Mouse (Mus musculus): ENCODE data around the gene Agap2. TPM values are rescaled to one million over a fixed set of nuclear protein-coding genes. Genes with fewer than 3 reads are reported as not detected.
A peak's percentile ranks its signal among the peaks of the same experiment; 100 is the strongest.
"Not testable (repeated sequence)": the region's sequence is repeated elsewhere in the genome, so short reads cannot be mapped to it uniquely, and the experiment has no call there.

The Agap2 gene
- polyA plus RNA-seq, 1 experiment from 2014 or later = 0.32 TPM

DNA sequence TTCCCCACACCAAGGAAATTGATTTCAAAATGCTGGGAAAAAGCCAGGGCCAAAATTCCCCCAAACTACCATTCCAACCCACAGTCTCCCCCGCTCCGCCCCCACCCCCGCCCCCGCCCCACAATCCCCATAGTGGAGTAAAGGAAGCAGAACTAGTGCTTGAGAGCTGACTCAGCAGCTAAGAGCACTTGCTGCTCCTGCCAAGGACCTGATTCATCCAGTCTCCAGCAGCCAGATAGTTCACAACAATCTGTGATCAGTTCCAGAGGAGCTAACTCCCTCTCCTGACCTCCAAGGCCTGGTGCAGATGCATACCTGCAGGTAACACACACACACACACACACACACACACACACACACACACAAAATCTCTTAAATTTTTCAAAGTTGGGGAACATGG is 54.3 kb downstream of the Agap2 start:
- no peak for ATAC-seq (replicated peaks; ENCODE audit: extremely low read depth, insufficient read depth, low FRiP score)
- no peaks in the 10 kb centered on the region for H3K27me3 ChIP-seq (ENCODE audit: control insufficient read depth, insufficient read depth, low read length)
- H3K36me3 ChIP-seq (ENCODE audit: control insufficient read depth, insufficient read depth) = no peaks in the 10 kb centered on the region
- WGBS = 68% methylated on average over 4 of the region's 4 CpGs
- no peaks in the 10 kb centered on the region for H3K9me3 ChIP-seq (replicated peaks; ENCODE audit: control insufficient read depth, low read length)
- no peak overlapping the region for H3K9ac ChIP-seq (ENCODE audit: low read length)
- no peaks in the 10 kb centered on the region for H3K4me1 ChIP-seq (ENCODE audit: control insufficient read depth, insufficient read depth, low read length)
- H3K27ac ChIP-seq (ENCODE audit: low read length) = no peak overlapping the region
- no peak overlapping the region for H3K4me3 ChIP-seq (ENCODE audit: low read length)
- H3K4me2 ChIP-seq (ENCODE audit: low read depth, low read length) = no peak overlapping the region

DNA sequence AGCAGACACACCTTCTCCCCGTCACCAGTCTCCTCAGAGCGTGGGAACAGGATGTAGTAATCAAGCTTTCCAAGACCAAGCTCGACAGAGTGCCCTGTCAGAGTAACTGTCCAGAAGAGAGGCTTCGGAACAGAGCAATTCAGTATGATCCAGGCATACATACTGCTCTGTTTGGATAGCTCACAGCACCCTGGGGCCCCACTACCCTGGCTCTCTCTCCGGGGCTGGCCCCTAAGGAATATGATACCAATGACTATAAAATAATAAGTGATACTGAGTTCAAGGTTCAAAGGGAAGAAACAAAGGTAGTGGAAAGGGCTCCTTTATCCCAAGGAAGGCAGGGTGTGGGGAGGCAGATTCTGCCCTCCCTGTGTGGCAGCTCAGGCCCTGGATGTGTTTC is 57.4 kb downstream of the Agap2 start:
- Histone ChIP-seq H3K4me3 (ENCODE audit: low read length) (no peak overlapping the region), H3K27me3 (ENCODE audit: control insufficient read depth, insufficient read depth, low read length) (no peaks in the 10 kb centered on the region), H3K9me3 (replicated peaks; ENCODE audit: control insufficient read depth, low read length) (no peaks in the 10 kb centered on the region), H3K4me2 (ENCODE audit: low read depth, low read length) (no peak overlapping the region), H3K27ac (ENCODE audit: low read length) (no peak overlapping the region), H3K9ac (ENCODE audit: low read length) (no peak overlapping the region), H3K4me1 (ENCODE audit: control insufficient read depth, insufficient read depth, low read length) (no peaks in the 10 kb centered on the region), H3K36me3 (ENCODE audit: control insufficient read depth, insufficient read depth) (no peaks in the 10 kb centered on the region)
- ATAC-seq (replicated peaks; ENCODE audit: extremely low read depth, insufficient read depth, low FRiP score) = no peak
- 50% methylated on average over 5 of the region's 5 CpGs for WGBS

DNA sequence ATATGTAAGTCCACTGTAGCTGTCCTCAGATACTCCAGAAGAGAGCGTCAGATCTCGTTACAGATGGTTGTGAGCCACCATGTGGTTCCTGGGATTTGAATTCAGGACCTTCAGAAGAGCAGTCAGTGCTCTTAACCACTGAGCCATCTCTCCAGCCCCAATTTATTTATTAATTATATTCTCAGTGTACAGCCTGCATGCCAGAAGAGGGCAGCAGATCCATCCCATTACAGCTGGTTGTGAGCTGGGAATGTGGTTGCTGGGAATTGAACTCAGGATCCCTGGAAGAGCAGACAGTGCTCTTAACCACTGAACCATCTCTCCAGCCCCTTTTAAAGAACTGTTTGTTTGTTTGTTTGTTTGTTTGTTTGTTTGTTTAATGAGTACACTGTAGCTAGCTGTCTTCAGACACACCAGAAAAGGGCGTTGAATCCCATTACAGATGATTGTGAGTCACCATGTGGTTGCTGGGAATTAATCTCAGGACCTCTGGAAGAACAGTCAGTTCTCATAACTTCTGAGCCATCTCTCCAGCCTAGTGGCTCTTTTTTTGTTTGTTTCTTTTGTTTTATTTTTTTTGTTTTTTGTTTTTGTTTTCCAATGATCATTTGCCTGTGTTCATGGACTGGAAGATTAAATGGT is 59.4 kb downstream of the Agap2 start:
- ATAC-seq (replicated peaks; ENCODE audit: extremely low read depth, insufficient read depth, low FRiP score); H3K4me2 ChIP-seq (ENCODE audit: low read depth, low read length); H3K36me3 ChIP-seq (ENCODE audit: control insufficient read depth, insufficient read depth); H3K27ac ChIP-seq (ENCODE audit: low read length); H3K9me3 ChIP-seq (replicated peaks; ENCODE audit: control insufficient read depth, low read length); H3K4me1 ChIP-seq (ENCODE audit: control insufficient read depth, insufficient read depth, low read length); H3K27me3 ChIP-seq (ENCODE audit: control insufficient read depth, insufficient read depth, low read length); H3K4me3 ChIP-seq (ENCODE audit: low read length); H3K9ac ChIP-seq (ENCODE audit: low read length): not testable (repeated sequence)
- 78% methylated on average over 3 of the region's 3 CpGs for WGBS

DNA sequence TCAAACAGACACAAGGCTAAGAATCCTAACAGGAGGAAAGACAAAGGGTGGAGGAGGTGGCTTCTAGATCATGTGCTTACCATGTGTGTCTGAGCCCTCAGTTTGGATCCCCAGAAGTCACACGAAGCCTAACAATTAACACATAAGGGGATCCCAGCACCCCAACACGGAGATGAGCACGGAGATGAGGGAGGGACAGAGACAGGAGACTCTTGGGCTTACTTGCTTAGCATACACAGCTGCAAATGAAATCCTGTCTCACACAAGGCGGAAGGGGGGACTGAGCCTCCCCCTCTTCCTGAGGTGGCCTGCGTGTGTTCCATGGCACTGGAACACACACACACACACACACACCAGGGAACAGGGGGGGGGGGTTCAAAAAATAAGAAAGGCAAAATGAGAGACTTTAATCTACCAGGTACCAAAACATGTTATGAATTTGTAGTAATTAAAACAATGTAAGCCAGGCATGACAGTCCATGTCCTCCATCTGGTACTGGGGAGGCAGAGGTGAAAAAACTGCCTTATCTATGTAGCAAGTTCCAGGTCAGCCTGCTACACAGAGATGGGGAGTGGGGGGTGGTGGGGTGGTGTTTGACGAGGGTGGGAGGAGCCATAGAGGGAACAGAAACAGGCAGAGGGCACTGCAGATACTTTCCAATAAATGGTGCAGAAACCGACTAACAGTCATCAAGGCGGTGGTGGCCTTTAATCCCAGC is 60.2 kb downstream of the Agap2 start:
- H3K27me3 ChIP-seq (ENCODE audit: control insufficient read depth, insufficient read depth, low read length) = no peaks in the 10 kb centered on the region
- H3K27ac ChIP-seq (ENCODE audit: low read length) = peak overlapping the region; percentile 1; the same call in 1 of the 2 replicates
- no peaks in the 10 kb centered on the region; the same call in 1 of the 2 replicates for H3K9me3 ChIP-seq (replicated peaks; ENCODE audit: control insufficient read depth, low read length)
- H3K4me1 ChIP-seq (ENCODE audit: control insufficient read depth, insufficient read depth, low read length) = no peaks in the 10 kb centered on the region
- no peak for ATAC-seq (replicated peaks; ENCODE audit: extremely low read depth, insufficient read depth, low FRiP score)
- H3K9ac ChIP-seq (ENCODE audit: low read length) = no peak overlapping the region; the same call in 1 of the 2 replicates
- no peaks in the 10 kb centered on the region for H3K36me3 ChIP-seq (ENCODE audit: control insufficient read depth, insufficient read depth)
- 42% methylated on average over 8 of the region's 8 CpGs for WGBS
- H3K4me3 ChIP-seq (ENCODE audit: low read length) = no peak overlapping the region
- H3K4me2 ChIP-seq (ENCODE audit: low read depth, low read length) = no peak overlapping the region

DNA sequence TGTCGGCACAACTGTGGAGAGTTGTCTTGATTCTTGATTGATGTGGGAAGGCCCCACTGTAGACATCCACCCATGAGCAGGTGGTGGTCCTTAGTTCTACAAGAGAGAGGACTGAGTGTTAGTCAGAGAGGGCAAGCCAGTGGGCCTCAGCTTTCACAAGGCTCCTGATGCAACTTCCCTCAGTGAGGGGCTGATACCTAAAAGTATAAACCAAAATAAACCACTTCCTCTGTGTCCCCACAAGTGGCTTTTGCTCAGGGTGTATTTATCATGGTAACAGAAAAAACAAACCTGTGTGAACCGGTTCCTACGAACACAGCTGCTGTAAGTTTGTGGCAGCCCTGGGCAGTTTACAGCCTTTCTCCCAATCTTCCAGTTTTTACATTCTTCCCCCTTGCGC is 61.4 kb downstream of the Agap2 start:
- Histone ChIP-seq H3K36me3 (ENCODE audit: control insufficient read depth, insufficient read depth) (no peaks in the 10 kb centered on the region), H3K9me3 (replicated peaks; ENCODE audit: control insufficient read depth, low read length) (no peaks in the 10 kb centered on the region; the same call in 1 of the 2 replicates), H3K9ac (ENCODE audit: low read length) (no peak overlapping the region), H3K27me3 (ENCODE audit: control insufficient read depth, insufficient read depth, low read length) (no peaks in the 10 kb centered on the region), H3K27ac (ENCODE audit: low read length) (peak overlapping the region; percentile 17), H3K4me3 (ENCODE audit: low read length) (no peak overlapping the region), H3K4me2 (ENCODE audit: low read depth, low read length) (no peak overlapping the region), H3K4me1 (ENCODE audit: control insufficient read depth, insufficient read depth, low read length) (no peaks in the 10 kb centered on the region)
- WGBS = 77% methylated on average over 4 of the region's 4 CpGs
- ATAC-seq (replicated peaks; ENCODE audit: extremely low read depth, insufficient read depth, low FRiP score) = no peak

DNA sequence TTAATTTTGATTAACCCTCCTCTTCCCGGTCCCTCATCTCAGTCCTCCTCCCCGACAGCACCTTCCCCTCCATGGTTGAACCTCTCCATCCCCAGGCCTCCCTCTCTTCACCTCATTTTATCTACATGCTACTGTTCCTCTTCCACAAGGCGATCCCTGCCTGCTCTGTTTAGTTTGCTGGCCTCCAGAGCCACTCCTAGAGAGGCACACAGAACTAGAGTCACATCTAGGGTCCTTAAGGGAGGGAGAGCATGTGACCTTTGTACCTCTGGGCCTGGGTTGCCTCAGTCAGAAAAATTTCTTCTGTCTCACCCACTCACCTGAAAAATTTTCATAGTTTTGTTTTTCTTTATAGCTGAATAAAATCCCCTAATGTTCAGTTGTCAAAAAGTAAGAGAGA is 62.8 kb downstream of the Agap2 start:
- Histone ChIP-seq H3K27me3 (ENCODE audit: control insufficient read depth, insufficient read depth, low read length) (no peaks in the 10 kb centered on the region), H3K36me3 (ENCODE audit: control insufficient read depth, insufficient read depth) (no peaks in the 10 kb centered on the region), H3K4me2 (ENCODE audit: low read depth, low read length) (no peak overlapping the region), H3K4me1 (ENCODE audit: control insufficient read depth, insufficient read depth, low read length) (no peaks in the 10 kb centered on the region), H3K9me3 (replicated peaks; ENCODE audit: control insufficient read depth, low read length) (no peaks in the 10 kb centered on the region; the same call in 1 of the 2 replicates), H3K9ac (ENCODE audit: low read length) (no peak overlapping the region), H3K4me3 (ENCODE audit: low read length) (no peak overlapping the region), H3K27ac (ENCODE audit: low read length) (no peak overlapping the region)
- 70% methylated on average over 3 of the region's 3 CpGs for WGBS
- no peak for ATAC-seq (replicated peaks; ENCODE audit: extremely low read depth, insufficient read depth, low FRiP score)

DNA sequence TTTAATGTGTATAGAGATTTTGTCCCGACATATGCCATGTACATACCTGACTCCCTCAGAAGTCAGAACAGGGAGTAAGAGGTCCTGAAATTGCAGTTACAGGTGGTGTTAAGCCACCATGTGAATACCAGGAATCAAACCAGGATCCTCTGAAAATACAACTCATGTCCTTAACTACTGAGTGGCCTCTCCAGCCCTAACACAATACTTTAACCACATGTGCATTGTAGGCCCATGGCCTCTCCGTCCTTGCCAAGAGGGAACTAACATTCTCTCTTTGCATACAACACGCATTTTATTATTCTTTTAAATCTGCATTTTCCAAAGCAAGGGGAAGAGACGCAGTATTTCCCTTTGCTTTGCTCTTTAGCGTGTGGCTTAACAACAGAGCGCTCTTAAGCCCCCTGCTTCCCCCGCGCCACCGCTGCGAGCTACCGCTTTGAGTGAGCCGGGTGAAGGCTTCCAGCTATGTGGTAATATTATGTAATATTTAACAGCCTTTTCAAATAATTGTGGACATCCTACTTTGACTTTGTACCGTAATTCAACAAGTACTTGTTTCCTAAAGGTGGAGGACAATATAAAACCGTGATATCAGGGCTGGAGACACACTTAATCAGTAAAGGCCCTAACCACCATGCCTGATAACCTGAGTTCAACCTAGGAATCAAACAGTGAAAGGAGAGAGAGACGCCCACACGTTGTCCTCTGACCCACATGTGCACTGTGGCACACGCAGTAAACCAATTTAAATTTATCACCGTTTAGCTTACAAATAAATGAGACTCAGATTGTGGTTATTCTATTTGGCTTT is 63.5 kb downstream of the Agap2 start:
- no peaks in the 10 kb centered on the region; the same call in 1 of the 2 replicates for H3K9me3 ChIP-seq (replicated peaks; ENCODE audit: control insufficient read depth, low read length)
- no peak overlapping the region for H3K27ac ChIP-seq (ENCODE audit: low read length)
- H3K36me3 ChIP-seq (ENCODE audit: control insufficient read depth, insufficient read depth) = no peaks in the 10 kb centered on the region
- no peaks in the 10 kb centered on the region for H3K4me1 ChIP-seq (ENCODE audit: control insufficient read depth, insufficient read depth, low read length)
- WGBS = 84% methylated on average over 18 of the region's 18 CpGs
- no peak overlapping the region for H3K4me2 ChIP-seq (ENCODE audit: low read depth, low read length)
- no peaks in the 10 kb centered on the region for H3K27me3 ChIP-seq (ENCODE audit: control insufficient read depth, insufficient read depth, low read length)
- ATAC-seq (replicated peaks; ENCODE audit: extremely low read depth, insufficient read depth, low FRiP score) = no peak
- no peak overlapping the region for H3K9ac ChIP-seq (ENCODE audit: low read length)
- no peak overlapping the region for H3K4me3 ChIP-seq (ENCODE audit: low read length)

DNA sequence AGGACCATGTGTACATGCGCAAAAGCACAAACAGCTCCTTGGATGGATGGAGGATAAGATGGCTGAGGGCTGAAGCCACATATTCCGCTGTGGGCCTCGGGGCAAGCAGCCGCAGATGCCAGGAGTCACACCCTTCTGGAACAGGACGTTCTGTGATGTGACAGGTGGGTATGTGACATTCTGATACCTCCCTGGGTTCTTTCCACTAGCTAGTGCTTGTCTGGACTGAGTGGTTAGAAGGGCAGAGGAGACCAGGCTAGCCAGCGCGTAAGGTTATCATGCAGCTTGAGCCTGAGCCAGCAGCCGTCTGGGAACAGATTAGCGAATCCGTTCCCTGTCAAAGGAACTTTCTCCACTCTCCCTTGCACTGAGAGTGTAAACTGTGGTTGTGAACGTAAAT is 65.9 kb downstream of the Agap2 start:
- Histone ChIP-seq H3K27me3 (ENCODE audit: control insufficient read depth, insufficient read depth, low read length) (no peaks in the 10 kb centered on the region), H3K27ac (ENCODE audit: low read length) (no peak overlapping the region), H3K9ac (ENCODE audit: low read length) (no peak overlapping the region), H3K4me2 (ENCODE audit: low read depth, low read length) (no peak overlapping the region), H3K36me3 (ENCODE audit: control insufficient read depth, insufficient read depth) (no peaks in the 10 kb centered on the region), H3K4me3 (ENCODE audit: low read length) (no peak overlapping the region), H3K4me1 (ENCODE audit: control insufficient read depth, insufficient read depth, low read length) (no peaks in the 10 kb centered on the region), H3K9me3 (replicated peaks; ENCODE audit: control insufficient read depth, low read length) (no peaks in the 10 kb centered on the region; the same call in 1 of the 2 replicates)
- no peak for ATAC-seq (replicated peaks; ENCODE audit: extremely low read depth, insufficient read depth, low FRiP score)
- 65% methylated on average over 11 of the region's 11 CpGs for WGBS

DNA sequence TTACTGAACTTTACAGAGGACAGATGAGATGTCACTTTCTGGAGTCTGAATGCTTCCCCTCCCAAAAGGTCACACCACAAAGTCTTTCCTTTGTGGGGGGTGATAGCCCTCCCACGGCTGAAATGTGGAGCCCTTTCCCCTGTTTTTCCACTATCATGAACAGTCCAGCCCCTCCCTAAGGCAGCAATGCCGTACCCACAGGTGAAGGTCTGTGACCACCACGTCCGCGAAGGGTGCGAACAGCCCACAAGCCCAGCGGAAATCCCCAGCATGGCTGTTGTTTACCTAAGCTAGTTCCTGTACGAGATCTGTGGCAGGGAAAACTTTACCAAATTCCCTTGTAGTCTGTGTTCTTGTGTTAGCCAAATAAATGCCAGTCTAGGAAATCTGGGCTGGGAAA is 66.4 kb downstream of the Agap2 start:
- Histone ChIP-seq H3K4me2 (ENCODE audit: low read depth, low read length) (no peak overlapping the region), H3K9me3 (replicated peaks; ENCODE audit: control insufficient read depth, low read length) (no peaks in the 10 kb centered on the region; the same call in 1 of the 2 replicates), H3K4me1 (ENCODE audit: control insufficient read depth, insufficient read depth, low read length) (no peaks in the 10 kb centered on the region), H3K27me3 (ENCODE audit: control insufficient read depth, insufficient read depth, low read length) (no peaks in the 10 kb centered on the region), H3K27ac (ENCODE audit: low read length) (no peak overlapping the region), H3K4me3 (ENCODE audit: low read length) (no peak overlapping the region), H3K36me3 (ENCODE audit: control insufficient read depth, insufficient read depth) (no peaks in the 10 kb centered on the region), H3K9ac (ENCODE audit: low read length) (no peak overlapping the region)
- WGBS = 58% methylated on average over 8 of the region's 8 CpGs
- no peak for ATAC-seq (replicated peaks; ENCODE audit: extremely low read depth, insufficient read depth, low FRiP score)

All from heart, embryonic 16.5 days (tissue).